Mouse (Mus musculus) kidney, adult 2 months (tissue): ENCODE data around the gene Phf24. TPM values are rescaled to one million over a fixed set of nuclear protein-coding genes. Genes with fewer than 3 reads are reported as not detected.

ENCODE experiments used
- DNase-seq: peaks from one replicate; pipeline ENCODE4 v3.0.0; 2021
- H3K27ac ChIP-seq: fragments of 200-500 bp; 2 replicates; pipeline ENCODE4 v1.5.1; 2012; ENCODE audit warnings: low read depth, low read length, control low read depth, inconsistent platforms; ENCODE audit not compliant: insufficient read depth
- H3K27me3 ChIP-seq: fragments of 200-500 bp; replicated peaks from 2 replicates; pipeline ENCODE4 v1.6.1; 2012; ENCODE audit warnings: mild to moderate bottlenecking, moderate library complexity, low read length, inconsistent platforms; ENCODE audit not compliant: control insufficient read depth, insufficient read depth
- H3K36me3 ChIP-seq: fragments of 200-500 bp; 2 replicates; pipeline ENCODE4 v1.6.1; 2012; ENCODE audit warnings: mild to moderate bottlenecking, moderate library complexity, low read length, inconsistent platforms; ENCODE audit not compliant: control insufficient read depth, insufficient read depth
- H3K4me1 ChIP-seq: fragments of 200-500 bp; 2 replicates; pipeline ENCODE4 v1.6.1; 2011; ENCODE audit warnings: low read length; ENCODE audit not compliant: control insufficient read depth, insufficient read depth
- H3K4me3 ChIP-seq: fragments of 200-500 bp; 2 replicates; pipeline ENCODE4 v1.5.1; 2011; ENCODE audit warnings: mild to moderate bottlenecking, low read depth, low read length, control low read depth; ENCODE audit not compliant: insufficient read depth
- CTCF ChIP-seq: fragments of 200-500 bp; conservative IDR thresholded peaks from 2 replicates; pipeline ENCODE4 v1.5.1; 2011; ENCODE audit warnings: low read depth, mild to moderate bottlenecking, control low read depth, low read length, moderate library complexity, mixed read lengths; ENCODE audit not compliant: insufficient read depth, insufficient read length
- POLR2A ChIP-seq: fragments of 200-500 bp; IDR thresholded peaks from one replicate; pipeline ENCODE4 v1.6.1; 2011; ENCODE audit warnings: low read depth, low read length, control low read depth
- WGBS: fragments of 180-500 bp; shearing (Covaris S2); methylation state at CpG from one replicate; pipeline ENCODE4 v1.1.7; 2018; 5-methylcytosine and 5-hydroxymethylcytosine counted together
- polyA plus RNA-seq: library from polyadenylated mRNA; depleted of rRNA; stranded (reverse); fragments of >200 nt; gene quantifications from 2 replicates; pipeline ENCODE4 v1.2.3, GENCODE M21; 2012

Gene Phf24
- polyA plus RNA-seq, 1 experiment: 1.1 TPM

DNA sequence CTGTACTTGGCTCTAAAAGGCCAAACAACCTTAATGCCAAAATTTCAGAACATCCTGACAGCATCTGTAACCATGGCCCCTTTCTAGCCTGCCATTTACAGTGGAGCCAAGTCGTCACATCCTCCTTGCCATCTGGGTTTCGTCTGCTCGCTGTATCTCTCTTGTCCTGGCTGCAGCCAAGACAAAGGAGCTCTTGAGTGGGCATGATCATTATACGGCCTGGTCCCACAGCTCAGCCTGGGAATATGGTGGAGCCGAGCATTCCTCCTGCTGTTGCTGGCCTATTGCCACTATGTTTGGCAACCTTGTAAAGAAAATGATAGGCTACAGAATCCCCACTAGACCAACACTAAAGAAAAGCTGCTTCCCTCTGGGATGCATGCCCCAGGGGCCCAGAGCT is 26.9 kb downstream of the Phf24 start:
- WGBS: 78% methylated on average over 5 of the region's 5 CpGs

DNA sequence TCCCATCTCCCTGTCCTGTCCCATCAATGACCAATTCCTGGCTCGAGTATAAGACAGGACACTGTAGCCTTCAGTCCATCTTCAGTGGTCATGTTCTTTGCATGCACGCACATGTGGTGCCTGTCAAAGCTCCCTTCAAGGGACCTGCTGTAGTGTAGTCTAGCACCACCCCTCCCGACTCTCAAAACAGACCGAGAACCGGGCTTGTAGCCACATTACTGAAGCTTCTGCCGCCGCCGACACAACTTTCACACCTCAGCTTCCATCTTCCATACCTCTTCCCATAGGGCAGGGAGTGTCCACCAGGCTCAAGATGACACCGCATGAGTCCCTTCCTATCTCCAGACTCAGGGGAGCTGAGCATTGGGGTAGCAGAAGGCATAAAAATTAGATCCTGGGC is 27.7 kb downstream of the Phf24 start:
- 88% methylated on average over 9 of the region's 9 CpGs for WGBS
- TF ChIP-seq POLR2A (no peak), CTCF (no peak)
- H3K27me3 ChIP-seq: no peaks in the 10 kb centered on the region

More for the DNA sequence above, 26.9 kb downstream of the Phf24 start:
- Histone ChIP-seq H3K4me3 (no peak overlapping the region), H3K36me3 (no peaks in the 10 kb centered on the region), H3K4me1 (no peaks in the 10 kb centered on the region), H3K27ac (no peak overlapping the region), H3K27me3 (no peaks in the 10 kb centered on the region)
- no peak for TF ChIP-seq CTCF
- no peak for TF ChIP-seq POLR2A
- DNase-seq: no peak

DNA sequence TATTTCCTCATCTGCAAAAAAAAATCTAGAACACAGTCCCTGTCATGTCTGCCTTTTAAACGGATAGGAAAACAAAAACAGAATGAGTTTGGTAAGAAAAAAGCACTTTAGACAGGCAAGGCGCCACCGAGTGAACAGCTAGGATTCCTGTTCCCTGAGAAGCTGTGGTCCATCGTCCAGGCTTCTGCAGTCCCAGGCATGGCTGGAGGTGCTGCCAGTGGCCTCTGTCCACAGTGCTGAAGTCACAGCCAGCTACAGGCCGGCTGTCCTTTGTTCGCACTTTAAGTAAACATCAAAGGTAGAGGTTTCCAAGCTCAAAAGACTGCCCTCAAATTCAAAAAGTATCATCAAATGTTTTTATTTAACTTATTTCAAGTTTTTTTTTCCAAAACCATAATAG is 28.6 kb downstream of the Phf24 start:
- Histone ChIP-seq H3K27ac (no peak overlapping the region), H3K4me1 (peaks cover 5% of the 10 kb centered on the region; the same call in 1 of the 2 replicates), H3K4me3 (no peak overlapping the region), H3K27me3 (no peaks in the 10 kb centered on the region), H3K36me3 (no peaks in the 10 kb centered on the region)
- TF ChIP-seq POLR2A (no peak), CTCF (no peak)
- 10% methylated on average over 6 of the region's 6 CpGs for WGBS
- DNase-seq: peak; percentile 27

More for the DNA sequence above, 27.7 kb downstream of the Phf24 start:
- H3K27ac ChIP-seq: no peak overlapping the region
- H3K4me1 ChIP-seq: peaks cover 3% of the 10 kb centered on the region; the same call in 1 of the 2 replicates
- H3K36me3 ChIP-seq: no peaks in the 10 kb centered on the region
- no peak for DNase-seq
- no peak overlapping the region for H3K4me3 ChIP-seq

DNA sequence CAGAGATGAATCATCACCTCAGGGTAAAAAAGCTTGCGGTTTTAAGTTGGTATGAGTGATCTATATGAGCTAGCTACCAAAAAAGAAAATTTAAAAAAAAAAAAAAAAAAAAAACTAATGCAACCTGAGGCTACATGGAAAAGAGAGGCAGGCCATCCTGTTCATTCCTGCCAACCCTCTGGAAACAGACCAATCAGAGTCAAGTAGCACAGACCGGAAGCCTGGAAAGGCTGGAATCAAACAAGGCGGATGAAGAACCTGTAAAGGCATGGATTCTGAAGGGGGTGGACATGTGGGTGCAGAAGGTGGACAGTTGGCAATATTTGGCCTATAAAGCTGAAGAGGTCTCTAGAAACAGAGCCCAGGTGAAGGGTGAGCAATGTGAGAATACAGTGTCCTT is 29.0 kb downstream of the Phf24 start:
- H3K4me1 ChIP-seq: peaks cover 8% of the 10 kb centered on the region; the same call in 1 of the 2 replicates
- WGBS: 91% methylated on average over 3 of the region's 3 CpGs
- no peak overlapping the region for H3K4me3 ChIP-seq
- DNase-seq: no peak
- no peak overlapping the region for H3K27ac ChIP-seq
- no peaks in the 10 kb centered on the region for H3K36me3 ChIP-seq
- no peaks in the 10 kb centered on the region for H3K27me3 ChIP-seq
- TF ChIP-seq POLR2A (no peak), CTCF (no peak)

DNA sequence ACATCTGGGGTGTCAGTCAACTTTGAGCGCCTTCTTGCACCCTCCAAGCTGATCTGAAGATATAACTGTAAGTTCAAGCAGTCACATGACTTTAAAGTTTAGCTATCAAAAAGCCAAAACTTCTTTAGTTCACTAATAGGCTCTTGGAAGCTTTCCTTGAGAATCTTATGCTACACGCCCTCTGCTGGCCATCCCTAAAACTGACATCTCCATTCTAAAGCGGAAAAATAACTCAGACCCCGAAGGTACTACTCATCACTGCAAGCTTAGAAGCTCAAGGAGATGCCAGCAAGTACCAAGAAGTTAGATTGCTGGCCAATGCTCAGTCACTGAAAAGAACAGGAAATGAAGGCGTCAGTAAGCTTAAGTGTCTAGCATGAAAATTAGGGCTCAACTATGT is 29.5 kb downstream of the Phf24 start:
- DNase-seq: peak; percentile 61
- H3K36me3 ChIP-seq: no peaks in the 10 kb centered on the region
- peaks cover 8% of the 10 kb centered on the region; the same call in 1 of the 2 replicates for H3K4me1 ChIP-seq
- 5% methylated on average over 5 of the region's 5 CpGs for WGBS
- no peak overlapping the region for H3K27ac ChIP-seq
- TF ChIP-seq CTCF (peak; percentile 26; the same call in 1 of the 2 replicates), POLR2A (no peak)
- H3K27me3 ChIP-seq: no peaks in the 10 kb centered on the region
- no peak overlapping the region for H3K4me3 ChIP-seq

DNA sequence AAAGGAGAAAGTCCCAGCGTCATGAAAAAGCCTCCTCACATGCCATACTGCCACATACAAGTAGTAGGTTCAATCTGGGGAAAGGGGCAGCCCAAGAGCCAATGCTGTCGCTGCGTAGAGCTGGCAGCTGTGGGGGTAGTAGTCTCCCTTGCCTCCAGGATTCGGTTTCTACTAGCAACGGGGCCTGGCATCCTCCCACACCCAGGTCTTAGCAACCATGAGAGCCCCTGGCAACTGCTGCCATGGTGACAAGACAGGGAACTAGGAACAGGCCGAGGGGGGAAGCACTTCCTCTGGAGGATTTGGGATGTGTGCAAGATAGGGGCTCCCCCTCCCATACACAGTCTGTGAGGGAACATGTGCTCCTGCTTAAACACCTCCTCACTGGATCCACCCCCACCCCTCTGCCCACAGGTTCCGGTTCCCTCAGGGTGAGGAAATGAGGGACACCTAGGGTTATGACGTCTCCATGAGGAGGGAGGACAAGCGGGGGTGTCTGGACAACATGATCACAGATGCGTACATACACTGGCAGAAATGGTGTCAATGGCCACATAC is 30.4 kb downstream of the Phf24 start:
- TF ChIP-seq CTCF (no peak), POLR2A (no peak)
- 41% methylated on average over 10 of the region's 10 CpGs for WGBS
- Histone ChIP-seq H3K4me1 (peaks cover 8% of the 10 kb centered on the region; the same call in 1 of the 2 replicates), H3K36me3 (no peaks in the 10 kb centered on the region), H3K27me3 (no peaks in the 10 kb centered on the region), H3K4me3 (no peak overlapping the region), H3K27ac (no peak overlapping the region)
- DNase-seq: no peak

DNA sequence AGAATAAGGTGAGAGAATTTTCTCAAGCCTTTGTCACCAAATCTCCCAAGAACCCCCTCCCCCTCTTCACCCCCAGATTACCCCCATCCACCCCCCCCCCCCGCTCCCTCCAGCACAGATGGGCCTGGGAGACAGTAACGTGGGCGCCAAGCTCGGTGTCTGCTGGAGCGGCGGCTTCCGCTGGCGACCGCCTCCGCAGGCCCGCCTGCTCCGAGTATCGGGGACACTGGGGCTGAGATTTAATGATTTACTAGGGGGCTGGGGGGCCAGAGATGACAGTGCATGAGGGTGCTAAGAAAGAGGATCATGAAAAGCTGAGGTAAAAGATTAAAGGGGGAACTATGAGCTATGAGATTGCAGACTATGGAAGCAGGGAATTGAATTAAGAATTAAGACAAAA is 32.1 kb downstream of the Phf24 start:
- Histone ChIP-seq H3K27ac (no peak overlapping the region), H3K4me3 (no peak overlapping the region), H3K36me3 (no peaks in the 10 kb centered on the region), H3K27me3 (no peaks in the 10 kb centered on the region), H3K4me1 (peaks cover 8% of the 10 kb centered on the region; the same call in 1 of the 2 replicates)
- no peak for DNase-seq
- TF ChIP-seq CTCF: no peak
- no peak for TF ChIP-seq POLR2A
- WGBS: 40% methylated on average over 13 of the region's 13 CpGs
